Comparison of ENCODE assay signal across 8 mouse cellular contexts in the genomic region with DNA sequence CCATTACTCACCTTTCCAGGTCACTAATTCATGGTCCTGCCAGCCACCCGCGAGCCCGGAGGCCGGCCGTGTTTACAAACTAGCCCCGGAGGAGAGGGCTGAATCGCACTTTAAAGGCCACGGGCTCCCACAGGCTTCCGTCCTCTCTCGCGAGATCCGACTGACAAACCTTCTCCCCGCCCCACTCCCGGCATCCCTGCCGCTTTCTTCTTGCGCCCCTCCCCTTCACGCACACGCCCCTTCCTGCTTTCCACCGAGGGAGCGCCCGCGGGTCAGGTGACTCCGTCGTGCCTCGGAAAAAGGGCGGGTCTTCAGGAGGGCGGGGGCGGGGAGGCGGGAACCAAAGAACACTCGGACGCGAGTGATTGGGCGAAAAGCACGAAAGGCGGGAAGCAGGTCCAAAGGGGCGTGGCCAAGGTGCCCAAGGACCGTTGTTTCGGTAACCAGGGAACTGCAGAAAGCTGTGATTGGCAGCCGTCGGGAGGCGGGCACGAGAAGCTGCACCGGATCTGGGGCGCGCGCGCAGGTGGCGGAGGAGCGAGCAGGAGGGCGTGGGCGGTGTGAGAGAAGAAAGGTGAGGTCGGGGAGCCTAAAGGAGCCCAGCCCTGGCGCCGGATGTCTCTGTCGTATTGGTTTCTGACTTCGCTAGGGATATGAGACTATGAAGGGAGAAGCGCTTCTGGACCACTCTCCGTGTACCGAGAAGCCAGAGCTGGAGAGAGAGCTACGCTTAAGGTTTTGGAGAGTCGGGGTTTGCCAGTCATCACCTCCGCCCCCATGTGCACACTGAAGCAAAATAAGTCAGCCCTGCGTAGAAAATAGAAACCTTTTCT. TPM values are rescaled to one million over a fixed set of nuclear protein-coding genes. Genes with fewer than 3 reads are reported as not detected.
DNase-seq lines count a peak whose midpoint lies in the region; ATAC-seq and TF ChIP-seq lines count a peak whose summit lies in the region.

Atf2 (minus strand) TSS at position 176 of the 833 bp plus-strand sequence.

- H3K4me2 ChIP-seq in lung, postnatal 0 days (replicated peaks; ENCODE audit: low read depth, low read length), result peak within 1 kb of the TSS; percentile 88

- peak; percentile 99 for DNase-seq in MN1 (ENCODE audit: low spot score)
- DNase-seq in cerebellum, adult 9-10 months, result peak; percentile 99
- DNase-seq in hindbrain, embryonic 10.5 days (ENCODE audit: low spot score), result peak; percentile 100
- DNase-seq in layer of hippocampus, adult 9-11 months, result peak; percentile 99
- DNase-seq in lung, postnatal 0 days (ENCODE audit: low spot score), result peak; percentile 100
- DNase-seq in ovary, postnatal 14 days (ENCODE audit: low spot score), result peak; percentile 95
- DNase-seq in thymus, postnatal 14 days, result peak; percentile 100

- H3K9me3 ChIP-seq in hindbrain, embryonic 10.5 days, result no peaks in the 10 kb centered on the region
- H3K9me3 ChIP-seq in lung, postnatal 0 days (ENCODE audit: low read length), result no peaks in the 10 kb centered on the region

- H3K27me3 ChIP-seq in hindbrain, embryonic 10.5 days (ENCODE audit: insufficient read depth, poor library complexity, severe bottlenecking), result no peaks in the 10 kb centered on the region
- no peaks in the 10 kb centered on the region for H3K27me3 ChIP-seq in lung, postnatal 0 days (replicated peaks; ENCODE audit: insufficient read depth, low read length)

- ATAC-seq in frontal cortex, adult (ENCODE audit: low TSS enrichment), result peak; percentile 84
- peak; percentile 98 for ATAC-seq in lung, postnatal 0 days

- peak within 1 kb of the TSS; percentile 83 for H3K4me3 ChIP-seq in hindbrain, embryonic 10.5 days
- H3K4me3 ChIP-seq in lung, postnatal 0 days (ENCODE audit: low read depth, low read length), result peak within 1 kb of the TSS; percentile 97

- WGBS in hindbrain, embryonic 10.5 days, result under 1% methylated on average over 63 of the region's 63 CpGs
- under 1% methylated on average over 63 of the region's 63 CpGs for WGBS in lung, postnatal 0 days

- peak; percentile 91 for TF ChIP-seq EP300 in lung, postnatal 0 days (IDR thresholded peaks at IDR 0.05)

- H3K36me3 ChIP-seq in hindbrain, embryonic 10.5 days, result peaks cover 15% of the 10 kb centered on the region
- H3K36me3 ChIP-seq in lung, postnatal 0 days (ENCODE audit: insufficient read depth, low read length), result no peaks in the 10 kb centered on the region

- H3K27ac ChIP-seq in hindbrain, embryonic 10.5 days, result peak within 1 kb of the TSS; percentile 96
- peak within 1 kb of the TSS; percentile 91 for H3K27ac ChIP-seq in lung, postnatal 0 days (ENCODE audit: low read length)

- H3K4me1 ChIP-seq in hindbrain, embryonic 10.5 days (replicated peaks), result peaks cover 11% of the 10 kb centered on the region
- peaks cover 4% of the 10 kb centered on the region; the same call in 1 of the 2 replicates for H3K4me1 ChIP-seq in lung, postnatal 0 days (ENCODE audit: insufficient read depth, low read depth, low read length)

- no peak for TF ChIP-seq CTCF in lung, postnatal 0 days (IDR thresholded peaks at IDR 0.05)

- H3K9ac ChIP-seq in lung, postnatal 0 days (replicated peaks; ENCODE audit: low read depth), result peak within 1 kb of the TSS; percentile 98

RNA-seq across cellular contexts. Expression of gene Atf2, which starts in this region (rescaled TPM):
- 70.8 and 85.4 TPM in 2 replicates for polyA plus RNA-seq in hindbrain, embryonic 10.5 days (2016; fragmentation: Nextera tagmentation; extraction: Ambion mirVana)
- 28.4 and 31.0 TPM in 2 replicates for polyA plus RNA-seq in lung, postnatal 0 days (2015; fragmentation: Nextera tagmentation; extraction: Ambion mirVana)

Comparison
In these comparisons a context has a peak if more than half of its experiments do, and no peak if none do; other contexts are left out.
1. Peak in every context shown above with its lines: DNase-seq, ATAC-seq, H3K4me3 ChIP-seq and H3K27ac ChIP-seq.